Mouse (Mus musculus): ENCODE data around the gene Pde6c. TPM values are rescaled to one million over a fixed set of nuclear protein-coding genes. Genes with fewer than 3 reads are reported as not detected.

The Pde6c gene
- polyA plus RNA-seq, 1 experiment from 2014 or later = not detected

GRCm38 (mm10) chr19:38186631-38187344 lies 54.2 kb downstream of the Pde6c start:
- H3K9ac ChIP-seq (replicated peaks; ENCODE audit: low read depth, low read length) = no peak overlapping the region
- 95% methylated on average over 5 of the region's 5 CpGs for WGBS
- H3K9me3 ChIP-seq (ENCODE audit: control insufficient read depth, low read length) = no peaks in the 10 kb centered on the region
- no peak overlapping the region for H3K4me3 ChIP-seq (ENCODE audit: low read depth, low read length)
- no peak overlapping the region for H3K27ac ChIP-seq (ENCODE audit: low read depth, low read length)
- ATAC-seq (ENCODE audit: low read depth) = no peak
- no peaks in the 10 kb centered on the region for H3K27me3 ChIP-seq (ENCODE audit: control insufficient read depth, insufficient read depth, low read length)
- no peaks in the 10 kb centered on the region; the same call in 1 of the 2 replicates for H3K36me3 ChIP-seq (ENCODE audit: control insufficient read depth, insufficient read depth, low read length)
- no peaks in the 10 kb centered on the region for H3K4me1 ChIP-seq (ENCODE audit: control insufficient read depth, insufficient read depth, low read length)
- no peak overlapping the region for H3K4me2 ChIP-seq (ENCODE audit: low read depth, low read length)

GRCm38 (mm10) chr19:38187345-38187680 lies 54.7 kb downstream of the Pde6c start:
- Histone ChIP-seq H3K9ac (replicated peaks; ENCODE audit: low read depth, low read length) (no peak overlapping the region), H3K4me1 (ENCODE audit: control insufficient read depth, insufficient read depth, low read length) (no peaks in the 10 kb centered on the region), H3K27ac (ENCODE audit: low read depth, low read length) (no peak overlapping the region), H3K36me3 (ENCODE audit: control insufficient read depth, insufficient read depth, low read length) (no peaks in the 10 kb centered on the region; the same call in 1 of the 2 replicates), H3K4me2 (ENCODE audit: low read depth, low read length) (no peak overlapping the region), H3K9me3 (ENCODE audit: control insufficient read depth, low read length) (no peaks in the 10 kb centered on the region), H3K4me3 (ENCODE audit: low read depth, low read length) (no peak overlapping the region), H3K27me3 (ENCODE audit: control insufficient read depth, insufficient read depth, low read length) (no peaks in the 10 kb centered on the region)
- 86% methylated on average over 2 of the region's 2 CpGs for WGBS
- ATAC-seq (ENCODE audit: low read depth) = no peak

- H3K27me3 ChIP-seq (ENCODE audit: control insufficient read depth, insufficient read depth, low read length) = no peaks in the 10 kb centered on the region
- no peaks in the 10 kb centered on the region; the same call in 1 of the 2 replicates for H3K36me3 ChIP-seq (ENCODE audit: control insufficient read depth, insufficient read depth, low read length)
- H3K27ac ChIP-seq (ENCODE audit: low read depth, low read length) = no peak overlapping the region
- no peaks in the 10 kb centered on the region for H3K9me3 ChIP-seq (ENCODE audit: control insufficient read depth, low read length)
- H3K9ac ChIP-seq (replicated peaks; ENCODE audit: low read depth, low read length) = no peak overlapping the region
- no peak for ATAC-seq (ENCODE audit: low read depth)
- WGBS = 84% methylated on average over 3 of the region's 3 CpGs
- H3K4me1 ChIP-seq (ENCODE audit: control insufficient read depth, insufficient read depth, low read length) = no peaks in the 10 kb centered on the region
- no peak overlapping the region for H3K4me3 ChIP-seq (ENCODE audit: low read depth, low read length)
- no peak overlapping the region for H3K4me2 ChIP-seq (ENCODE audit: low read depth, low read length)
These were observed 58.0 kb downstream of the Pde6c start for GRCm38 (mm10) chr19:38190606-38191005.

GRCm38 (mm10) chr19:38191446-38191845 lies 58.9 kb downstream of the Pde6c start:
- no peak overlapping the region for H3K27ac ChIP-seq (ENCODE audit: low read depth, low read length)
- H3K27me3 ChIP-seq (ENCODE audit: control insufficient read depth, insufficient read depth, low read length) = no peaks in the 10 kb centered on the region
- H3K36me3 ChIP-seq (ENCODE audit: control insufficient read depth, insufficient read depth, low read length) = no peaks in the 10 kb centered on the region; the same call in 1 of the 2 replicates
- no peak overlapping the region for H3K4me3 ChIP-seq (ENCODE audit: low read depth, low read length)
- no peak overlapping the region for H3K4me2 ChIP-seq (ENCODE audit: low read depth, low read length)
- ATAC-seq (ENCODE audit: low read depth) = no peak
- no peaks in the 10 kb centered on the region for H3K4me1 ChIP-seq (ENCODE audit: control insufficient read depth, insufficient read depth, low read length)
- 87% methylated on average over 5 of the region's 5 CpGs for WGBS
- no peaks in the 10 kb centered on the region for H3K9me3 ChIP-seq (ENCODE audit: control insufficient read depth, low read length)
- no peak overlapping the region for H3K9ac ChIP-seq (replicated peaks; ENCODE audit: low read depth, low read length)

- H3K4me3 ChIP-seq (ENCODE audit: low read depth, low read length) = no peak overlapping the region
- H3K27ac ChIP-seq (ENCODE audit: low read depth, low read length) = no peak overlapping the region
- no peaks in the 10 kb centered on the region for H3K9me3 ChIP-seq (ENCODE audit: control insufficient read depth, low read length)
- 92% methylated on average over 4 of the region's 4 CpGs for WGBS
- no peak overlapping the region for H3K9ac ChIP-seq (replicated peaks; ENCODE audit: low read depth, low read length)
- H3K4me1 ChIP-seq (ENCODE audit: control insufficient read depth, insufficient read depth, low read length) = no peaks in the 10 kb centered on the region
- no peaks in the 10 kb centered on the region for H3K36me3 ChIP-seq (ENCODE audit: control insufficient read depth, insufficient read depth, low read length)
- H3K4me2 ChIP-seq (ENCODE audit: low read depth, low read length) = no peak overlapping the region
- ATAC-seq (ENCODE audit: low read depth) = no peak
- H3K27me3 ChIP-seq (ENCODE audit: control insufficient read depth, insufficient read depth, low read length) = no peaks in the 10 kb centered on the region
These were observed 62.7 kb downstream of the Pde6c start for GRCm38 (mm10) chr19:38195245-38195644.

- Histone ChIP-seq H3K4me2 (ENCODE audit: low read depth, low read length) (no peak overlapping the region), H3K4me3 (ENCODE audit: low read depth, low read length) (no peak overlapping the region), H3K27ac (ENCODE audit: low read depth, low read length) (no peak overlapping the region), H3K27me3 (ENCODE audit: control insufficient read depth, insufficient read depth, low read length) (no peaks in the 10 kb centered on the region), H3K36me3 (ENCODE audit: control insufficient read depth, insufficient read depth, low read length) (no peaks in the 10 kb centered on the region), H3K9me3 (ENCODE audit: control insufficient read depth, low read length) (no peaks in the 10 kb centered on the region), H3K9ac (replicated peaks; ENCODE audit: low read depth, low read length) (no peak overlapping the region), H3K4me1 (ENCODE audit: control insufficient read depth, insufficient read depth, low read length) (no peaks in the 10 kb centered on the region)
- WGBS = 89% methylated on average over 5 of the region's 5 CpGs
- ATAC-seq (ENCODE audit: low read depth) = no peak
These were observed 66.2 kb downstream of the Pde6c start for GRCm38 (mm10) chr19:38198731-38199130.

GRCm38 (mm10) chr19:38206669-38207068 lies 74.1 kb downstream of the Pde6c start:
- peak; percentile 68; the same call in 1 of the 2 replicates for ATAC-seq (ENCODE audit: low read depth)

GRCm38 (mm10) chr19:38217696-38218095 lies 85.1 kb downstream of the Pde6c start:
- H3K36me3 ChIP-seq (ENCODE audit: control insufficient read depth, insufficient read depth, low read length) = peaks cover 8% of the 10 kb centered on the region; the same call in 1 of the 2 replicates
- H3K4me1 ChIP-seq (ENCODE audit: control insufficient read depth, insufficient read depth, low read length) = no peaks in the 10 kb centered on the region
- no peak for ATAC-seq (ENCODE audit: low read depth)
- 98% methylated on average over 3 of the region's 3 CpGs for WGBS
- no peak overlapping the region for H3K9ac ChIP-seq (replicated peaks; ENCODE audit: low read depth, low read length)
- no peak overlapping the region for H3K4me3 ChIP-seq (ENCODE audit: low read depth, low read length)
- no peaks in the 10 kb centered on the region for H3K27me3 ChIP-seq (ENCODE audit: control insufficient read depth, insufficient read depth, low read length)
- no peak overlapping the region for H3K4me2 ChIP-seq (ENCODE audit: low read depth, low read length)
- H3K9me3 ChIP-seq (ENCODE audit: control insufficient read depth, low read length) = no peaks in the 10 kb centered on the region
- H3K27ac ChIP-seq (ENCODE audit: low read depth, low read length) = no peak overlapping the region

More at GRCm38 (mm10) chr19:38206669-38207068, 74.1 kb downstream of the Pde6c start:
- Histone ChIP-seq H3K9me3 (ENCODE audit: control insufficient read depth, low read length) (no peaks in the 10 kb centered on the region), H3K4me2 (ENCODE audit: low read depth, low read length) (no peak overlapping the region), H3K9ac (replicated peaks; ENCODE audit: low read depth, low read length) (no peak overlapping the region), H3K27me3 (ENCODE audit: control insufficient read depth, insufficient read depth, low read length) (no peaks in the 10 kb centered on the region), H3K27ac (ENCODE audit: low read depth, low read length) (no peak overlapping the region), H3K4me1 (ENCODE audit: control insufficient read depth, insufficient read depth, low read length) (no peaks in the 10 kb centered on the region), H3K4me3 (ENCODE audit: low read depth, low read length) (no peak overlapping the region), H3K36me3 (ENCODE audit: control insufficient read depth, insufficient read depth, low read length) (no peaks in the 10 kb centered on the region; the same call in 1 of the 2 replicates)
- 60% methylated on average over 9 of the region's 9 CpGs for WGBS

GRCm38 (mm10) chr19:38223356-38223904 lies 90.8 kb downstream of the Pde6c start:
- no peaks in the 10 kb centered on the region for H3K27me3 ChIP-seq (ENCODE audit: control insufficient read depth, insufficient read depth, low read length)
- peak overlapping the region; percentile 44 for H3K4me2 ChIP-seq (ENCODE audit: low read depth, low read length)
- WGBS = 13% methylated on average over 12 of the region's 12 CpGs
- peak overlapping the region; percentile 74 for H3K9ac ChIP-seq (replicated peaks; ENCODE audit: low read depth, low read length)
- peak overlapping the region; percentile 92 for H3K27ac ChIP-seq (ENCODE audit: low read depth, low read length)
- H3K4me1 ChIP-seq (ENCODE audit: control insufficient read depth, insufficient read depth, low read length) = 0 out of 2 replicates have a peak, but pooled peaks cover 4% of the 10 kb centered on the region
- no peaks in the 10 kb centered on the region for H3K9me3 ChIP-seq (ENCODE audit: control insufficient read depth, low read length)
- ATAC-seq (ENCODE audit: low read depth) = peak; percentile 16
- no peaks in the 10 kb centered on the region for H3K36me3 ChIP-seq (ENCODE audit: control insufficient read depth, insufficient read depth, low read length)
- peak overlapping the region; percentile 43 for H3K4me3 ChIP-seq (ENCODE audit: low read depth, low read length)
